13 mouse cellular contexts compared by ENCODE assay signal in genomic region chr16:44703458-44703857, GRCm38 (mm10). TPM values are rescaled to one million over a fixed set of nuclear protein-coding genes. Genes with fewer than 3 reads are reported as not detected.
DNase-seq lines count a peak whose midpoint lies in the region; ATAC-seq lines count a peak whose summit lies in the region.
"Had no signal": no experiment of that assay in that cellular context is flagged by ENCODE, and none has a peak within 500 bp of the region (broad histone marks: within the 10 kb centered on the region; RNA-seq: fewer than 3 reads in every experiment).

No protein-coding gene starts in this region.

- H3K4me3 ChIP-seq in forebrain, embryonic 13.5 days = no peak overlapping the region
- H3K4me3 ChIP-seq in forebrain, embryonic 11.5 days (ENCODE audit: low read depth, low read length) = no peak overlapping the region
- H3K4me3 ChIP-seq in kidney, embryonic 16.5 days (ENCODE audit: low read length) = no peak overlapping the region
- no peak overlapping the region for H3K4me3 ChIP-seq in embryonic facial prominence, embryonic 14.5 days (ENCODE audit: low read depth, low read length)
- H3K4me3 ChIP-seq in limb, embryonic 15.5 days = no peak overlapping the region
- H3K4me3 ChIP-seq in liver, embryonic 12.5 days = no peak overlapping the region
- H3K4me3 ChIP-seq: myocyte had no signal

- no peaks in the 10 kb centered on the region for H3K9me3 ChIP-seq in forebrain, embryonic 13.5 days (replicated peaks)
- no peaks in the 10 kb centered on the region for H3K9me3 ChIP-seq in forebrain, embryonic 11.5 days (ENCODE audit: control insufficient read depth, low read length)
- H3K9me3 ChIP-seq in kidney, embryonic 16.5 days (ENCODE audit: low read length) = no peaks in the 10 kb centered on the region
- no peaks in the 10 kb centered on the region for H3K9me3 ChIP-seq in embryonic facial prominence, embryonic 14.5 days (ENCODE audit: control insufficient read depth, low read length)
- no peaks in the 10 kb centered on the region for H3K9me3 ChIP-seq in limb, embryonic 15.5 days
- no peaks in the 10 kb centered on the region for H3K9me3 ChIP-seq in liver, embryonic 12.5 days (replicated peaks)

- H3K27me3 ChIP-seq in forebrain, embryonic 13.5 days = no peaks in the 10 kb centered on the region
- H3K27me3 ChIP-seq in forebrain, embryonic 11.5 days (ENCODE audit: control insufficient read depth, insufficient read depth, low read length) = no peaks in the 10 kb centered on the region
- H3K27me3 ChIP-seq in kidney, embryonic 16.5 days (ENCODE audit: insufficient read depth, low read length) = no peaks in the 10 kb centered on the region
- H3K27me3 ChIP-seq in embryonic facial prominence, embryonic 14.5 days (replicated peaks; ENCODE audit: control insufficient read depth, insufficient read depth, low read length) = no peaks in the 10 kb centered on the region
- no peaks in the 10 kb centered on the region for H3K27me3 ChIP-seq in limb, embryonic 15.5 days
- H3K27me3 ChIP-seq in liver, embryonic 12.5 days (replicated peaks) = no peaks in the 10 kb centered on the region

- H3K36me3 ChIP-seq in forebrain, embryonic 13.5 days (ENCODE audit: poor library complexity, severe bottlenecking) = no peaks in the 10 kb centered on the region
- H3K36me3 ChIP-seq in forebrain, embryonic 11.5 days (ENCODE audit: control insufficient read depth, insufficient read depth, low read length) = no peaks in the 10 kb centered on the region
- no peaks in the 10 kb centered on the region for H3K36me3 ChIP-seq in kidney, embryonic 16.5 days (ENCODE audit: insufficient read depth, low read length)
- no peaks in the 10 kb centered on the region for H3K36me3 ChIP-seq in embryonic facial prominence, embryonic 14.5 days (ENCODE audit: control insufficient read depth, insufficient read depth, low read length)
- no peaks in the 10 kb centered on the region for H3K36me3 ChIP-seq in limb, embryonic 15.5 days
- no peaks in the 10 kb centered on the region for H3K36me3 ChIP-seq in liver, embryonic 12.5 days

- H3K4me1 ChIP-seq in forebrain, embryonic 13.5 days = peaks cover 11% of the 10 kb centered on the region; the same call in 1 of the 2 replicates
- 0 out of 2 replicates have a peak, but pooled peaks cover 2% of the 10 kb centered on the region for H3K4me1 ChIP-seq in forebrain, embryonic 11.5 days (replicated peaks; ENCODE audit: control insufficient read depth, insufficient read depth, low read length)
- H3K4me1 ChIP-seq in kidney, embryonic 16.5 days (ENCODE audit: insufficient read depth, low read length) = peaks cover 11% of the 10 kb centered on the region; the same call in 1 of the 2 replicates
- H3K4me1 ChIP-seq in embryonic facial prominence, embryonic 14.5 days (ENCODE audit: control insufficient read depth, insufficient read depth, low read length) = peaks cover 19% of the 10 kb centered on the region
- H3K4me1 ChIP-seq in limb, embryonic 15.5 days = peaks cover 36% of the 10 kb centered on the region
- H3K4me1 ChIP-seq in liver, embryonic 12.5 days = no peaks in the 10 kb centered on the region

- 57% methylated on average over 4 of the region's 4 CpGs for WGBS in forebrain, embryonic 13.5 days
- 66% methylated on average over 4 of the region's 4 CpGs for WGBS in forebrain, embryonic 11.5 days
- WGBS in kidney, embryonic 16.5 days = 36% methylated on average over 4 of the region's 4 CpGs
- WGBS in embryonic facial prominence, embryonic 14.5 days = 8% methylated on average over 4 of the region's 4 CpGs
- WGBS in limb, embryonic 15.5 days = 18% methylated on average over 4 of the region's 4 CpGs
- 51% methylated on average over 4 of the region's 4 CpGs for WGBS in liver, embryonic 12.5 days (ENCODE audit: insufficient replicate concordance)

- no peak for ATAC-seq in forebrain, embryonic 13.5 days
- no peak for ATAC-seq in forebrain, embryonic 11.5 days (replicated peaks; ENCODE audit: low FRiP score)
- ATAC-seq in kidney, embryonic 16.5 days (ENCODE audit: low FRiP score, low TSS enrichment) = no peak
- ATAC-seq in embryonic facial prominence, embryonic 14.5 days (ENCODE audit: low read depth) = peak; percentile 80
- 0 out of 2 replicates have a peak, but pooled peaks have one; percentile 65 for ATAC-seq in limb, embryonic 15.5 days (ENCODE audit: insufficient number of reproducible peaks, low FRiP score, low TSS enrichment, low read depth)
- ATAC-seq in liver, embryonic 12.5 days = no peak

- no peak for DNase-seq in forebrain, embryonic 11.5 days (ENCODE audit: low spot score)
- no peak for DNase-seq in kidney, postnatal 36 days
- DNase-seq in embryonic facial prominence, embryonic 14.5 days (ENCODE audit: low spot score) = peak; percentile 88
- no peak for DNase-seq in adrenal gland, adult 8-10 months
- DNase-seq: cerebellum, adult 8-10 months; kidney, adult 8-10 months; layer of hippocampus, adult 9-11 months had no signal

- H3K9ac ChIP-seq in forebrain, embryonic 13.5 days = no peak overlapping the region
- no peak overlapping the region for H3K9ac ChIP-seq in forebrain, embryonic 11.5 days (ENCODE audit: low read length)
- H3K9ac ChIP-seq in kidney, embryonic 16.5 days (replicated peaks; ENCODE audit: low read length) = no peak overlapping the region
- H3K9ac ChIP-seq in embryonic facial prominence, embryonic 14.5 days (ENCODE audit: low read depth, low read length) = peak overlapping the region; percentile 43; the same call in 1 of the 2 replicates
- no peak overlapping the region for H3K9ac ChIP-seq in limb, embryonic 15.5 days
- H3K9ac ChIP-seq in liver, embryonic 12.5 days = no peak overlapping the region

- H3K27ac ChIP-seq in forebrain, embryonic 13.5 days = peak overlapping the region; percentile 22
- no peak overlapping the region for H3K27ac ChIP-seq in forebrain, embryonic 11.5 days (ENCODE audit: low read depth, low read length)
- H3K27ac ChIP-seq in kidney, embryonic 16.5 days (ENCODE audit: low read length) = 0 out of 2 replicates have a peak overlapping the region, but pooled peaks have one; percentile 31
- H3K27ac ChIP-seq in embryonic facial prominence, embryonic 14.5 days (replicated peaks; ENCODE audit: low read depth, low read length) = peak overlapping the region; percentile 89
- peak overlapping the region; percentile 91 for H3K27ac ChIP-seq in limb, embryonic 15.5 days
- no peak overlapping the region for H3K27ac ChIP-seq in liver, embryonic 12.5 days
- H3K27ac ChIP-seq: macrophage had no signal

- H3K4me2 ChIP-seq in forebrain, embryonic 13.5 days = no peak overlapping the region
- no peak overlapping the region for H3K4me2 ChIP-seq in forebrain, embryonic 11.5 days (ENCODE audit: low read depth, low read length, severe bottlenecking)
- H3K4me2 ChIP-seq in kidney, embryonic 16.5 days (replicated peaks; ENCODE audit: low read depth, low read length) = no peak overlapping the region
- H3K4me2 ChIP-seq in embryonic facial prominence, embryonic 14.5 days (ENCODE audit: low read depth, low read length) = no peak overlapping the region
- H3K4me2 ChIP-seq in limb, embryonic 15.5 days = no peak overlapping the region
- H3K4me2 ChIP-seq in liver, embryonic 12.5 days = no peak overlapping the region

RNA-seq across cellular contexts. Expression of gene Nepro, which starts 20.6 kb away (rescaled TPM):
- polyA plus RNA-seq in forebrain, embryonic 13.5 days (2015; fragmentation: Nextera tagmentation; extraction: Ambion mirVana) = 6.6 and 7.4 TPM in 2 replicates
- polyA plus RNA-seq in forebrain, embryonic 11.5 days (2014; fragmentation: Nextera tagmentation; extraction: Ambion mirVana) = 11.9 and 13.2 TPM in 2 replicates
- 8.6 and 9.5 TPM in 2 replicates for polyA plus RNA-seq in kidney, embryonic 16.5 days (2015; fragmentation: Nextera tagmentation; extraction: Ambion mirVana)
- 7.9 and 8.8 TPM in 2 replicates for polyA plus RNA-seq in embryonic facial prominence, embryonic 14.5 days (2014; fragmentation: Nextera tagmentation; extraction: Ambion mirVana)
- polyA plus RNA-seq in limb, embryonic 15.5 days (2015; fragmentation: Nextera tagmentation; extraction: Ambion mirVana) = 6.9 and 7.4 TPM in 2 replicates
- total RNA-seq in adrenal gland, adult 8-10 months (2022) = 10 to 100 TPM; 10.8 to 13.6 (median 12.1) TPM
- polyA plus RNA-seq in liver, embryonic 12.5 days (2016; fragmentation: Nextera tagmentation; extraction: Ambion mirVana) = 6.5 and 7.3 TPM in 2 replicates

RNA-seq across cellular contexts. Expression of gene Gtpbp8, which starts 42.7 kb away (rescaled TPM):
- polyA plus RNA-seq in forebrain, embryonic 13.5 days (2015; fragmentation: Nextera tagmentation; extraction: Ambion mirVana) = 32.1 and 34.1 TPM in 2 replicates
- 29.6 and 34.2 TPM in 2 replicates for polyA plus RNA-seq in forebrain, embryonic 11.5 days (2014; fragmentation: Nextera tagmentation; extraction: Ambion mirVana)
- 28.9 and 29.1 TPM in 2 replicates for polyA plus RNA-seq in kidney, embryonic 16.5 days (2015; fragmentation: Nextera tagmentation; extraction: Ambion mirVana)
- 27.8 and 30.3 TPM in 2 replicates for polyA plus RNA-seq in embryonic facial prominence, embryonic 14.5 days (2014; fragmentation: Nextera tagmentation; extraction: Ambion mirVana)
- 23.1 and 26.7 TPM in 2 replicates for polyA plus RNA-seq in limb, embryonic 15.5 days (2015; fragmentation: Nextera tagmentation; extraction: Ambion mirVana)
- total RNA-seq in adrenal gland, adult 8-10 months (2022) = 10 to 100 TPM; 19.0 to 22.6 (median 20.6) TPM
- 23.3 and 23.8 TPM in 2 replicates for polyA plus RNA-seq in liver, embryonic 12.5 days (2016; fragmentation: Nextera tagmentation; extraction: Ambion mirVana)

Comparison
In these comparisons a context has a peak if more than half of its experiments do, and no peak if none do; other contexts are left out.
1. H3K27ac ChIP-seq: peak in forebrain, embryonic 13.5 days (single experiment), kidney, embryonic 16.5 days (single experiment), embryonic facial prominence, embryonic 14.5 days (single experiment) and limb, embryonic 15.5 days (single experiment); none in forebrain, embryonic 11.5 days (single experiment) and liver, embryonic 12.5 days (single experiment).
2. ATAC-seq: peak in embryonic facial prominence, embryonic 14.5 days (single experiment) and limb, embryonic 15.5 days (single experiment); none in forebrain, embryonic 13.5 days (single experiment), forebrain, embryonic 11.5 days (single experiment), kidney, embryonic 16.5 days (single experiment) and liver, embryonic 12.5 days (single experiment).